20 mouse cellular contexts compared by ENCODE assay signal in the genomic region with DNA sequence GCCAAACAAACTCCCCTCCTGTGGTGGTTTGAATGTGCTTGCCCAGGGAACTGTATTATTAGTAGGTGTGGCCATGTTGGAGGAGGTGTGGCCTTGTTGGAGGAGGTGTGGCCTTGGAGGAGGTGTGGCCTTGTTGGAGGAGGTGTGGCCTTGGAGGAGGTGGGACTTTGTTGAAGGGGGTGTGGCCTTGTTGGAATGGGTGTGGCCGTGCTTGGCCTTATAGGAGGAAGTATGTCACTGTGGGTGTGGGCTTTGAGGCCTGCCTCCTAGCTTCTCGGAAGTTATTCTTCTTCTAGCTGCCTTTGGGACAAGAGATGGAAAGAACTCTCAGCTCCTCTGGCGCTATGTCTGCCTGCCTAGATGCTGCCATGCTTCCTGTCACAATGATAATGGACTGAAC.
"Had no signal": no experiment of that assay in that cellular context is flagged by ENCODE, and none has a peak within 500 bp of the region (broad histone marks: within the 10 kb centered on the region; RNA-seq: fewer than 3 reads in every experiment).

No protein-coding gene starts in this region.

- H3K9me3 ChIP-seq: limb, embryonic 12.5 days; limb, embryonic 15.5 days; liver, embryonic 12.5 days; lung, embryonic 15.5 days; midbrain, embryonic 10.5 days; midbrain, embryonic 13.5 days had no signal

- H3K4me1 ChIP-seq: limb, embryonic 12.5 days; limb, embryonic 15.5 days; liver, embryonic 12.5 days; liver, embryonic 15.5 days; lung, embryonic 15.5 days; megakaryocyte, embryonic 14.5 days had no signal

- H3K27me3 ChIP-seq: liver, embryonic 12.5 days; liver, embryonic 15.5 days; lung, embryonic 15.5 days; megakaryocyte, embryonic 14.5 days; midbrain, embryonic 13.5 days had no signal

- DNase-seq: kidney, adult 2 months; kidney, postnatal 25 days; layer of hippocampus, adult 9-11 months; layer of hippocampus, postnatal 36 days; left cerebral cortex, postnatal 4 days; lung, adult 18-20 months; lung, postnatal 10 days; thymus, postnatal 25 days had no signal

- H3K36me3 ChIP-seq: limb, embryonic 12.5 days; limb, embryonic 15.5 days; liver, embryonic 12.5 days; liver, embryonic 15.5 days; lung, embryonic 15.5 days; midbrain, embryonic 10.5 days; midbrain, embryonic 13.5 days had no signal

- H3K4me3 ChIP-seq: layer of hippocampus, adult 2 months; limb, embryonic 12.5 days; limb, embryonic 15.5 days; liver, embryonic 12.5 days; liver, embryonic 15.5 days; lung, embryonic 15.5 days; megakaryocyte, embryonic 14.5 days; midbrain, embryonic 10.5 days; midbrain, embryonic 13.5 days; myocyte had no signal

- H3K9ac ChIP-seq: limb, embryonic 12.5 days; limb, embryonic 15.5 days; liver, embryonic 12.5 days; liver, embryonic 15.5 days; lung, embryonic 15.5 days; midbrain, embryonic 13.5 days had no signal

- H3K27ac ChIP-seq: kidney, postnatal 0 days; layer of hippocampus, adult 2 months; limb, embryonic 12.5 days; limb, embryonic 15.5 days; liver, embryonic 12.5 days; liver, embryonic 15.5 days; lung, embryonic 15.5 days; macrophage; midbrain, embryonic 10.5 days; midbrain, embryonic 13.5 days had no signal
